Mouse (Mus musculus) cerebral cortex, adult 2 months (tissue): Measurements from ENCODE around the gene Tra2a.

Source experiments
- WGBS: fragments of 180-500 bp; shearing (Covaris S2); methylation state at CpG from one replicate; pipeline ENCODE4 v1.1.7; 2018; 5-methylcytosine and 5-hydroxymethylcytosine counted together

Gene Tra2a

GRCm38 (mm10) chr6:49209881-49210854, 53.7 kb downstream of the Tra2a start:
- 58% methylated on average over 14 of the region's 14 CpGs for WGBS

DNA sequence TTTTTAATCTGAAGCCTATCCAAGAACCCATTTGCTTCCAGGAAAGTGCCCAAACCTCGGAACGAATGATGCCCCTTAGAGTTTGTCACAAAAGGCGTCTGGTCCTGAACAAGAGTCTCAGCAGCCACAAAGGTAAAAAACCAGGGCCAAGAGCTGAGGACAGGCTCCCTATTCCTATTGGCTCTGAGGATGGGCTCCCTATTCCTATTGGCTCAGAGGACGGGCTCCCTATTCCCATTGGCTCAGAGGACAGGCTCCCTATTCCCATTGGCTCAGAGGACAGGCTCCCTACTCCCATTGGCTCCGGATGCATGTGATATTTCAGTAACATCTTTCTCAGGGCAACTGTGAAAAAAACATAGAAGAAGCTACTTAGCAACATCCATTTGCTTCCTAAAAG, 54.9 kb downstream of the Tra2a start:
- WGBS = 61% methylated on average over 5 of the region's 5 CpGs

DNA sequence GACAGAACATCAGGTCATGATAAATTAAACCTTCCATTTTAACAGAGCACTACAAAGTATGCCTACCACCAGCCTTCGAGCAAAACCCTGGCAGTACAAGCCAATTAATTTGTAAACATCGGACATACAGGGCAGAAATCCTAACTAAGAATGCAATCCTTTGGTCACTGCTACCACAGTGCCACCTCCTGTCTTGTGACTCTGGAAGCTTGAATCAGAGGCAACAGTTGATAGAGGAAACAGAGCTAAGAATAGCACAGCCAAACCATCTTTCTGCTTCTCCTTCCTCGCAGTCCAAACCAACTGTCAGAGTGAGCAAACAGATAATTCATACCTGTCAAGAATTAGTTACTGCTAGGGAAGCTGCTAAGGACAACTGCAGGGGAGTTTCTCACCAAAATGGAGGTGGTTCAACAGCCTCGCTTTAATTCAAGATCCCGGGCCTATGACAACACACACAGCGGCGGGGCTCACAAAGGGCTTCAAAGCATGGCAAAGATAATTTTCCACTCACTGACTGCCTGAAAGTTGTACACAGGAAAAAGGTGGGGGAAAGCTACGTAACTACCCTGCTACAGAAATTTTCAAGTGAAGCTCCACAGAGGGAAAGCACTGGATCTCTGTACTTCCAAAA, 55.4 kb downstream of the Tra2a start:
- 36% methylated on average over 8 of the region's 8 CpGs for WGBS

DNA sequence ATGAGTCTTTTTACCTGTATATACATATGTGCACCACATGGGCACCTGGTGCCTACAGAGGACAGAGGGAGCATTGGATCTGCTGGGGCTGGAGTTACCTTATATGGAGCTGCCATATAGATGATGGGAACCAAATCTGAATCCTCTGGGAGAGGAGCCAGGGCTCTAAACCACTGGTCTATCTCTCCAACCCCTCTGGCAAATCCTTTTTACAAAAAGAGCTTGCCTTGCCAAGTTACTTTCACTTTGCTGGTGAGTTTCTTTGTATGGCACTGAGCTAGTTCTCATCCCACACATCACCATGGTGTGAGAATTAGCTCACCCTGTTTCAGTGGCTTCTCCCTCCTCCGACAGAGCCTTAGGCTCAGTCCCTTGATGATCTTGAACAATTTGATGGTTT, 57.4 kb downstream of the Tra2a start:
- WGBS = 43% methylated on average over 1 of the region's 1 CpGs

DNA sequence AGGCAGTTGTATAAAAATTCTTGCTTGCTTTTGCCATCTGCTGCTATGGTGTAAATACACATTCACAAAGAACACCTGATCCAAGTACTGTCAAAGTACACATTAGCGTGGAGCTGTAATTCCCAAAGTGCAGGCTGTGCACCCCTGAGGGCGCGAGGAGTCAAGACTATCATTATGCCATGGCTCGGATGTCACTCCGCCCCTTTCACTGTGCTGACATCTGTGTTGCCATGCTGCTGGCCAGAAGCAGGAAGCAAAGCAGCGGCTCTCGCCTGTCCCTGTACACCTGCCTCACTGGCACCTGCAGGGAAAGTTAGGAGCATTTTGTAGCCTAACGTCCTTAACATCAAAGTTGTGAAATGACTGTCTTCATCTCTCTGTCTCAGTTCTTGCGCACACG, 68.6 kb downstream of the Tra2a start:
- WGBS = 94% methylated on average over 10 of the region's 10 CpGs

- 98% methylated on average over 4 of the region's 4 CpGs for WGBS
Observed at GRCm38 (mm10) chr6:49194536-49194935, 69.3 kb downstream of the Tra2a start.
